Mouse (Mus musculus): ENCODE results near the gene Thnsl1.

Gene Thnsl1

GRCm38 (mm10) chr2:21204912-21205830 lies at the start of gene Thnsl1, which contains the start of gene Enkur:
Gene Thnsl1 (plus strand): TSS chr2:21205724.
Gene Enkur (minus strand): TSS chr2:21205365.
- DNase-seq (ENCODE audit: low read depth, low spot score): peak; percentile 96

- no peak for DNase-seq (ENCODE audit: low read depth, low spot score)
Observed at GRCm38 (mm10) chr2:21164296-21164695, 41.2 kb upstream of the Thnsl1 start.

GRCm38 (mm10) chr2:21167916-21168315 lies 37.6 kb upstream of the Thnsl1 start:
- DNase-seq (ENCODE audit: low read depth, low spot score): no peak

DNA sequence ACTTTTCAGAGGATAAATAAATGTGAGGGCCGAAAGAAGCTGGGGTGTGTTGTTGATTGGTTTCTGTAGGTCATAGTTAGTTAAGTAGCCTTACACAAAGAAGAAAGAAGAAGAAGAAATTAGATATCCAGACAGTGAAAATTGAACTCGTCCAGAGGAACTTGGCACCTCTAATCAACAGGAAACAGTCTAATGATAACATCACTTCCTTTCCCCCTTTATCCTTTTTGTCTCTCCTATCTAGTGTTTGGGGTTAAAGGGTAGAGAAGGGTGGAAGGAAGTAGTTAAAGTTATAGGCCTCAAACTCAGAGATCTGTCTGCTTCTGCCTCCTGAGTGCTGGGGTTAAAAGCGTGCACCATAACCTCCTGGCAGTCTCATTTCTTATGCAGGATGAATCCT lies 32.7 kb upstream of the Thnsl1 start:
- DNase-seq (ENCODE audit: low read depth, low spot score): no peak

GRCm38 (mm10) chr2:21179136-21179535 lies 26.4 kb upstream of the Thnsl1 start:
- no peak for DNase-seq (ENCODE audit: low read depth, low spot score)

- no peak for DNase-seq (ENCODE audit: low read depth, low spot score)
Observed at GRCm38 (mm10) chr2:21182811-21183210, 22.7 kb upstream of the Thnsl1 start.

DNA sequence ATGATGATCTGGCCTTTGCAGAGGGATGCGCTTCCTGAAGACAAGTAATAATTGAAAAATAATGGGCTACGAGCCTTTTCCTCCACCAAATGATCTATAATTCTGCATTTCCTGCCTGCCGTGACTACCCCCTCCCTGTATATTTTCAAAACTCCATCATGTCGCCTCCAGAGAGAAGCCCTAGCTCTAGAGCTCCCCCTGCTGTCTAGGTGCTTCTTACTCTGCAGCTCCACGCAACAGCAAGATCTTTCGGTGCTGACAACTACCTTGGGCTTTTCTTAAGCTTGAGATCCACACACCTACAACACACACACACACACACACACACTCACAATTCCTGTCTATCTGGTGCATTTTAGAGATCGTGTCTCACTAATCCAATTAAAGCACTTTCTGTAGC lies 17.9 kb upstream of the Thnsl1 start:
- peak; percentile 13 for DNase-seq (ENCODE audit: low read depth, low spot score)

DNA sequence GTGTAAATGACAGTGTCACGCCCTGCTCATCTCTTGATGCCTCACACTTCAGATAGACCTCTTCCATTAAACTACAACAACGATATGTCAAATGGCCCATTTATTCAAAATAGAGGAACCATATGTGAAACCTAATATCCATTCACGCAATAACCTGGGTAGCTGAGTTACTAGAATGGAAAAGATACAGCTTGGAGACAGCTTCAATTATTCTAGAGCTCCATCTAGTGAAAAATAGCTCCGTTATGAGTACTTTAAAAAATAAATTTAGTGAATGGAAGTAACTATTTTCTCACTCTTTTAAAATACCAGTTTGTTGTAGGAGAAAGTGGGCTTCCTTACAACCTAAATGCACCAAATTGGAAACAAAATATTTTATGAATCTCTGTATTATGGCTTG lies 16.9 kb upstream of the Thnsl1 start:
- DNase-seq (ENCODE audit: low read depth, low spot score): no peak

DNA sequence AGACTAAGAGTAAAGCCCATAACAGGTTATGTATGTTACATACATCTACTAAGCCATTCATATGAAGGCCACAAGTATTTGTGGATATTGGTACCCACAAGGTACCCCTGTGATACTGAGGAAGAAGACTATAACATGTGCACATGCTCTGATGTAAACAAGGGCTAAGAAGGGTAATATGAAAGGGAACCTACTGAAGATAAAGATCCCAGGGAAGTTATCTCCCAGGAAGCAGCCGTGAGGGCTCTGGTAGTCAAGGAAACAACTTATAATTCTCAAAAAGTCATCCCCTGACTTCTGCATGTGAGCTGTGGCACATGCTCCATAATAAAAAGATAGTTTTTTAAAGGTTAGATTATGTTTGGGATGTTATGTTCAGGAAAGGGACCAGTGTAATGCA lies 14.3 kb upstream of the Thnsl1 start:
- no peak for DNase-seq (ENCODE audit: low read depth, low spot score)

DNA sequence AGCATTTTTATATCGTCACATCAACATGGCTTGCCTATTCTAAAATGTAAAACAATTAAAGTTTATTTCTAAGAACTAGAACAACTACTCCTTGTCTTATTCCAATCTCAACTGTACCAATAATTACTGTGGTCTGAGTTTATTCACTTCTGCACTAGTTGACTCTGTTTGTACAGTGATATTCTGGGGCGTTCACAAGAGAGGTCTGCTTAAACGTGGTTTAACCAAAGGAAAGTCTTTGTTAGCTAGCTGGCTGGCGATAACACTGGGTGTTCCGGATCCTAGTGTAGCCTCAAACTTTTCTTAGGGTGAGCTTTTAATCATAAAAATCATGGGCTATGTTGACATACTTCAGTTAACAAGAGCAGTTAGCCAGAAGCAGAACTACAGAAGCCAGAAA lies 10.3 kb upstream of the Thnsl1 start:
- DNase-seq (ENCODE audit: low read depth, low spot score): no peak

DNA sequence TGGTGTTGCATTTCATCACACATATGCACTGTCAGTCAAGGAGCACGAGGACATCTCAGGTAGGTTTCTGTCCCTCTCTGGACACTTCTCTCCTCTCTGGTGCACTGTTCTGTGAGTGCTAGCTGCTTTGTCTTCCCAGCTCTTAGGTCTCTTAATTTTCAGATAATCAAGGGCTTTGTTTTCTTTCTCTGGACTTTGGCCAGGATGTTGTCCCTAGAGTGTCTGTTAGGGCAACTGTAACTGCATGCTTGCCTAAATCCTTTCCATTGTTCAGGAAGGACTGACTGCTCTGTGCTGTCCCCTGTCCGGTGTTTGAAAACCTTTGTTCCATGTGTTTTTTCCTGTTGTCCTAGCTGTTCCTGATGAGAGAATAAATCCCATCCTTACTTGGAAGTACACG lies 6.5 kb upstream of the Thnsl1 start:
- no peak for DNase-seq (ENCODE audit: low read depth, low spot score)

- DNase-seq (ENCODE audit: low read depth, low spot score): no peak
Observed at GRCm38 (mm10) chr2:21202754-21203153, 2.8 kb upstream of the Thnsl1 start.

- DNase-seq (ENCODE audit: low read depth, low spot score): no peak
Observed at GRCm38 (mm10) chr2:21205831-21206159, 271 bp downstream of the Thnsl1 start.

DNA sequence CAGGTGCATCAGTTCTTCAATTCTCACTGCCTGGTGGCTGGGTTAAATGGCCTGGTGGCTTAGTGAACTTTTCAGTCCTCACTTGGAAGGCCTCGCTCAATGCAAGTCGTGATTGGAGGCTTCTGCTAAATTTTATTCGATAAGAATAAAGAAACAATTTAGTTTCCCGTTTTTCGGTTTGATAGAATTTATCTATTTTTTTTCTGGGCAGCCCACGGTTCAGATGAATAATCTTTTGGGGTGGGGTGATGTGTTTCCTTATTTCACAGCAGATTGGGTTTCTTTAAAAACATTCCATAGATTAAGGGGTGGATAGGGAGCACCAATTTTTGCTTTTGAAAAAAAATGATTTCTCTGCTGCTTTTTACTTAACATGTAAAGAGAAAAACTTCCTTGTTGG lies 754 bp downstream of the Thnsl1 start:
- no peak for DNase-seq (ENCODE audit: low read depth, low spot score)

DNA sequence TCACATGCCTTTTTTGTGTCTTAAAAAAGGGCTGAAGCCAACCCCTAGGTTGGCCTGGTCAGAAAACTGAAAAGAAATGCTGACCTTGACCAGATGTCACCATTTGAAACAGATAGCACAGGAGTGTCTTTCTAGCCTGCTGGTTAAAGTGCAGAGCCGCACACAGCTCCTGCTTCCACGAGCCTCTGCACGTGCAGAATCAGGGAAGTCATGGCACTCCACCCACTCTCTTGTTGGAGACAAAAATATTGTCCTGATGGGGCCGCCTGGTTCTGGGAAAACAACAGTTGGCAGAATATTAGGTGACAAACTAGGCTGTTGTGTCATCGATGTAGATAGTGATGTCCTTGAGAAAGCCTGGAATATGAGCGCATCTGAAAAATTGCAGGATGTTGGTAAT lies 5.8 kb downstream of the Thnsl1 start:
- DNase-seq (ENCODE audit: low read depth, low spot score): no peak

GRCm38 (mm10) chr2:21214322-21214721 lies 8.8 kb downstream of the Thnsl1 start:
- no peak for DNase-seq (ENCODE audit: low read depth, low spot score)

- no peak for DNase-seq (ENCODE audit: low read depth, low spot score)
Observed at GRCm38 (mm10) chr2:21215284-21215683, 9.8 kb downstream of the Thnsl1 start.

GRCm38 (mm10) chr2:21222453-21223384 lies 17.2 kb downstream of the Thnsl1 start:
- DNase-seq (ENCODE audit: low read depth, low spot score): no peak

DNA sequence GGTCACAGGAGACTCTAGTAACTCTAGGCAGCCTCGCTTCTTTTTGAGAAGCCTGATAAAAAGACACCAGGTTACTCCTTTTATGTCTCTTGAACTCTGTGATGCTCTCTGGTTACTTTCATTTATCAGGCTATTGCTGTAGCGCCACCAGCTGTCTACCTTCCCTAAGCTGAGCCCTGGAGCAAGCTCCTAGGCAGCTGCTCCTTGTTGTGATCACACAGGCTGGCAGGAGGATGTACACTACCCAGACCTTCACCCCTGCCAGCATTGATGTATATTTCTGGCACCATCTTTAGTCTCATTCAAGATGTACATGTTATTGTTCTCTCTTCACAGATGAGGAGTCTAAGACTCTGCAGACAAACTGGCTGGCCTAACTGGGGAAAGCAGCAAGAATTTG lies 24.8 kb downstream of the Thnsl1 start:
- DNase-seq (ENCODE audit: low read depth, low spot score): no peak

DNA sequence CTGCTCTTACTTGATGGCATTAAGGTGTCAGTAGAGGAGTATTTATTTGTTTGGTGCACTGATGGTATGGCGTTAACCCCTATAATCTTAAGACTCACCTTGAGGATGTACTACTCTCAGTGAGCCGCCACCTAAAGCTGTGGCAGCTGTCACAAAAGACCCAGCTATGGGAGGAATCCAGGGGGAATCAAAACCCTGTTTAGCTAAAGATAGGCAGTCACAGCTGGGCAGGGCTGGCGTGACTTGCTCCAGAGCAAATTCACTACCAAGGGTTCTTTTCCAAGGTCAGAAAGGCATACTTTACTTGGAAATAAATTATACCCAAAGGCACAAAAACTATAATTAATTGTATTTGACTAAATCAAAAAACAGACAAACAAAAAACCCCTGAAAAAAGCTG lies 25.6 kb downstream of the Thnsl1 start:
- no peak for DNase-seq (ENCODE audit: low read depth, low spot score)

DNA sequence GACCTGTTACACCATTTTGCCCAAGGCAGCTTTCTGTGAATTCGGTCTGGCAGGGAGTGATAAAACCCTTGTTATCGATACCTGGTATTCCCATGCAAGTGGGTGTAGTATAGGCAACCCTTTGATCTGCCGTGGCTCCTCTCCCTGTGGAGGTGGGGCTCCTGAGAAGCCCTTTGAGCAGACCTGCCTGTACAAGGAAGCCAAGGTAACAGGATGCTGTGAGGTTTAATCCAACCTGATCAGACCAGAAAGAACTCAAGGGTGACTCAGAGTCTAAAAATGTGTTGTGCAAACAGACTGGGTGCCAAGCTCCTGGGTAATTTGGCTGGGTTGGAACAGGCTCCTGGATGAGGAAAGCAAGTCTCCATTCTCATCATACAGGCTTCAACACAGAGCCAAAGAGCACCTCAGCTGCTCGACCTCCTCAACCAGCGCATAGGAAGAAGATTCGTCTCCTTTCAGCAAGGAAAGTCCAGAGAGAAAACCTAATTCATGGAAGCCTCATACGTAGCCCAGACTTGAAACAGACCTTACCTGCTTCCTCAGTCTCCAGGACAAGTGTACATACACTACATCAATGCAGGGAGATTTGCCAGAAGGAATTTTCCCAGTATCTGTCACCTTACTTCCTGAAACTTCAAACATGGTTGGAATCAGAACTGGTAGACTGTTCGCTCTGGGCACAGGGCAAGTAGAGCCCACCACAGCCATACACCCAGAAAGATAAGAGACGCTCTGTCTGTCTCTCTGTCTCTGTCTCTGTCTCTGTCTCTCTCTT lies 29.5 kb downstream of the Thnsl1 start:
- no peak for DNase-seq (ENCODE audit: low read depth, low spot score)
